Mouse (Mus musculus): ENCODE data around the gene Ndrg4. TPM values are rescaled to one million over a fixed set of nuclear protein-coding genes. Genes with fewer than 3 reads are reported as not detected.

The Ndrg4 gene
- polyA plus RNA-seq, 1 experiment from 2014 or later, result 45.5 TPM

GRCm38 (mm10) chr8:95741732-95742131 lies 65.0 kb downstream of the Ndrg4 start:
- Histone ChIP-seq H3K4me3 (ENCODE audit: low read depth, low read length) (no peak overlapping the region), H3K27ac (ENCODE audit: low read depth, low read length) (no peak overlapping the region), H3K9me3 (ENCODE audit: control insufficient read depth, low read length) (no peaks in the 10 kb centered on the region), H3K4me2 (no peak overlapping the region), H3K36me3 (ENCODE audit: control insufficient read depth, insufficient read depth, low read length) (peaks cover 40% of the 10 kb centered on the region), H3K9ac (ENCODE audit: low read length) (no peak overlapping the region), H3K4me1 (ENCODE audit: control insufficient read depth, insufficient read depth, low read length) (no peaks in the 10 kb centered on the region), H3K27me3 (ENCODE audit: control insufficient read depth, insufficient read depth, low read length) (no peaks in the 10 kb centered on the region)
- ATAC-seq (ENCODE audit: low FRiP score) (no peak), DNase-seq (ENCODE audit: low spot score, missing footprints) (no peak)
- 95% methylated on average over 7 of the region's 7 CpGs for WGBS

- Histone ChIP-seq H3K4me1 (ENCODE audit: control insufficient read depth, insufficient read depth, low read length) (no peaks in the 10 kb centered on the region), H3K36me3 (ENCODE audit: control insufficient read depth, insufficient read depth, low read length) (peaks cover 27% of the 10 kb centered on the region), H3K9me3 (ENCODE audit: control insufficient read depth, low read length) (no peaks in the 10 kb centered on the region), H3K4me2 (no peak overlapping the region), H3K9ac (ENCODE audit: low read length) (no peak overlapping the region), H3K4me3 (ENCODE audit: low read depth, low read length) (no peak overlapping the region), H3K27ac (ENCODE audit: low read depth, low read length) (no peak overlapping the region), H3K27me3 (ENCODE audit: control insufficient read depth, insufficient read depth, low read length) (no peaks in the 10 kb centered on the region)
- DNase-seq (ENCODE audit: low spot score, missing footprints) (no peak), ATAC-seq (ENCODE audit: low FRiP score) (no peak)
- 92% methylated on average over 4 of the region's 4 CpGs for WGBS
Measured at GRCm38 (mm10) chr8:95748028-95748427, 71.2 kb downstream of the Ndrg4 start.

- 96% methylated on average over 1 of the region's 1 CpGs for WGBS
- no peaks in the 10 kb centered on the region for H3K27me3 ChIP-seq (ENCODE audit: control insufficient read depth, insufficient read depth, low read length)
- peaks cover 16% of the 10 kb centered on the region for H3K36me3 ChIP-seq (ENCODE audit: control insufficient read depth, insufficient read depth, low read length)
- no peak overlapping the region for H3K4me2 ChIP-seq
- no peaks in the 10 kb centered on the region for H3K4me1 ChIP-seq (ENCODE audit: control insufficient read depth, insufficient read depth, low read length)
- no peak overlapping the region for H3K27ac ChIP-seq (ENCODE audit: low read depth, low read length)
- no peak overlapping the region for H3K9ac ChIP-seq (ENCODE audit: low read length)
- no peaks in the 10 kb centered on the region for H3K9me3 ChIP-seq (ENCODE audit: control insufficient read depth, low read length)
- DNase-seq (ENCODE audit: low spot score, missing footprints), result no peak
- ATAC-seq (ENCODE audit: low FRiP score), result no peak
- no peak overlapping the region for H3K4me3 ChIP-seq (ENCODE audit: low read depth, low read length)
Measured at GRCm38 (mm10) chr8:95751924-95752323, 75.1 kb downstream of the Ndrg4 start.

- H3K9ac ChIP-seq (ENCODE audit: low read length), result no peak overlapping the region
- no peaks in the 10 kb centered on the region for H3K27me3 ChIP-seq (ENCODE audit: control insufficient read depth, insufficient read depth, low read length)
- WGBS, result 92% methylated on average over 6 of the region's 6 CpGs
- ATAC-seq (ENCODE audit: low FRiP score) (no peak), DNase-seq (ENCODE audit: low spot score, missing footprints) (no peak)
- no peak overlapping the region for H3K27ac ChIP-seq (ENCODE audit: low read depth, low read length)
- H3K4me1 ChIP-seq (ENCODE audit: control insufficient read depth, insufficient read depth, low read length), result no peaks in the 10 kb centered on the region
- H3K4me3 ChIP-seq (ENCODE audit: low read depth, low read length), result no peak overlapping the region
- H3K36me3 ChIP-seq (ENCODE audit: control insufficient read depth, insufficient read depth, low read length), result peaks cover 30% of the 10 kb centered on the region
- no peaks in the 10 kb centered on the region for H3K9me3 ChIP-seq (ENCODE audit: control insufficient read depth, low read length)
- H3K4me2 ChIP-seq, result no peak overlapping the region
Measured at GRCm38 (mm10) chr8:95760323-95760722, 83.5 kb downstream of the Ndrg4 start.

GRCm38 (mm10) chr8:95764133-95764532 lies 87.4 kb downstream of the Ndrg4 start:
- H3K9me3 ChIP-seq (ENCODE audit: control insufficient read depth, low read length), result no peaks in the 10 kb centered on the region
- H3K36me3 ChIP-seq (ENCODE audit: control insufficient read depth, insufficient read depth, low read length), result peaks cover 35% of the 10 kb centered on the region
- no peaks in the 10 kb centered on the region for H3K27me3 ChIP-seq (ENCODE audit: control insufficient read depth, insufficient read depth, low read length)
- DNase-seq (ENCODE audit: low spot score, missing footprints) (no peak), ATAC-seq (ENCODE audit: low FRiP score) (no peak)
- 93% methylated on average over 1 of the region's 1 CpGs for WGBS
- H3K4me1 ChIP-seq (ENCODE audit: control insufficient read depth, insufficient read depth, low read length), result no peaks in the 10 kb centered on the region
- no peak overlapping the region for H3K4me2 ChIP-seq
- H3K27ac ChIP-seq (ENCODE audit: low read depth, low read length), result no peak overlapping the region
- H3K9ac ChIP-seq (ENCODE audit: low read length), result no peak overlapping the region
- H3K4me3 ChIP-seq (ENCODE audit: low read depth, low read length), result no peak overlapping the region

Small RNA genes lying within 50 kb of the gene (microRNA-seq; reads per million reads assigned to microRNA genes)
- gene Mir7073, result 1.1 reads per million

Other genes starting within 250 kb of the Ndrg4 start
- gene Cfap20, start 242.1 kb upstream of the Ndrg4 start, polyA plus RNA-seq (2014; fragmentation: Nextera tagmentation; extraction: Ambion mirVana), result 139 and 142 TPM in 2 replicates
- 13.1 and 14.7 TPM in 2 replicates for gene Csnk2a2, start 186.9 kb upstream of the Ndrg4 start, polyA plus RNA-seq (2014; fragmentation: Nextera tagmentation; extraction: Ambion mirVana)
- not detected in 2 replicates for gene Ccdc113, start 142.9 kb upstream of the Ndrg4 start, polyA plus RNA-seq (2014; fragmentation: Nextera tagmentation; extraction: Ambion mirVana)
- not detected in 2 replicates for gene Prss54, start 100.6 kb upstream of the Ndrg4 start, polyA plus RNA-seq (2014; fragmentation: Nextera tagmentation; extraction: Ambion mirVana)
- gene Gins3, start 43.5 kb upstream of the Ndrg4 start, polyA plus RNA-seq (2014; fragmentation: Nextera tagmentation; extraction: Ambion mirVana), result 26.3 and 28.6 TPM in 2 replicates
- 20.8 and 24.2 TPM in 2 replicates for gene Setd6, start 38.9 kb downstream of the Ndrg4 start, polyA plus RNA-seq (2014; fragmentation: Nextera tagmentation; extraction: Ambion mirVana)
- gene Cnot1, start 130.5 kb downstream of the Ndrg4 start, polyA plus RNA-seq (2014; fragmentation: Nextera tagmentation; extraction: Ambion mirVana), result 109 and 111 TPM in 2 replicates
- 398 and 408 TPM in 2 replicates for gene Sap18b, start 148.4 kb downstream of the Ndrg4 start, polyA plus RNA-seq (2014; fragmentation: Nextera tagmentation; extraction: Ambion mirVana)
- gene Slc38a7, start 176.6 kb downstream of the Ndrg4 start, polyA plus RNA-seq (2014; fragmentation: Nextera tagmentation; extraction: Ambion mirVana), result 16.5 and 17.2 TPM in 2 replicates
- 84.1 and 88.6 TPM in 2 replicates for gene Got2, start 211.6 kb downstream of the Ndrg4 start, polyA plus RNA-seq (2014; fragmentation: Nextera tagmentation; extraction: Ambion mirVana)